Mouse (Mus musculus): ENCODE measurements around the gene Smu1. TPM values are rescaled to one million over a fixed set of nuclear protein-coding genes. Genes with fewer than 3 reads are reported as not detected.
"Not testable (repeated sequence)": the region's sequence is repeated elsewhere in the genome, so short reads cannot be mapped to it uniquely, and the experiment has no call there.

Gene Smu1
- polyA plus RNA-seq (2016; fragmentation: Nextera tagmentation; extraction: Ambion mirVana) = 152 and 153 TPM in 2 replicates

- H3K4me2 ChIP-seq (replicated peaks) = peak within 1 kb of the TSS; percentile 67
- no peaks in the 10 kb centered on the region for H3K27me3 ChIP-seq
- no peaks in the 10 kb centered on the region for H3K9me3 ChIP-seq
- H3K4me3 ChIP-seq = peak within 1 kb of the TSS; percentile 99
- WGBS = under 1% methylated on average over 40 of the region's 40 CpGs
- peak; percentile 98 for ATAC-seq (ENCODE audit: insufficient number of reproducible peaks, insufficient read depth, low FRiP score, low TSS enrichment)
- peak within 1 kb of the TSS; percentile 89 for H3K9ac ChIP-seq
- 0 out of 2 replicates have a peak within 1 kb of the TSS, but pooled peaks have one; percentile 65 for H3K27ac ChIP-seq
- 0 out of 2 replicates have a peak, but pooled peaks cover 4% of the 10 kb centered on the region for H3K4me1 ChIP-seq
- peaks cover 22% of the 10 kb centered on the region for H3K36me3 ChIP-seq
Measured at GRCm38 (mm10) chr4:40757780-40758420, at the start of gene Smu1. Smu1 (minus strand) TSS chr4:40757923.

GRCm38 (mm10) chr4:40807382-40807781, 49.7 kb upstream of the Smu1 start:
- no peak overlapping the region for H3K4me3 ChIP-seq
- peaks cover 32% of the 10 kb centered on the region for H3K36me3 ChIP-seq
- no peak overlapping the region for H3K27ac ChIP-seq
- H3K4me2 ChIP-seq (replicated peaks) = no peak overlapping the region
- 86% methylated on average over 4 of the region's 4 CpGs for WGBS
- H3K9ac ChIP-seq = no peak overlapping the region
- ATAC-seq (ENCODE audit: insufficient number of reproducible peaks, insufficient read depth, low FRiP score, low TSS enrichment) = no peak
- no peaks in the 10 kb centered on the region for H3K27me3 ChIP-seq
- H3K4me1 ChIP-seq = no peaks in the 10 kb centered on the region
- no peaks in the 10 kb centered on the region for H3K9me3 ChIP-seq

- H3K27ac ChIP-seq = no peak overlapping the region
- no peaks in the 10 kb centered on the region for H3K9me3 ChIP-seq
- peaks cover 4% of the 10 kb centered on the region; the same call in 1 of the 2 replicates for H3K4me1 ChIP-seq
- H3K36me3 ChIP-seq = peaks cover 27% of the 10 kb centered on the region
- WGBS = 84% methylated on average over 8 of the region's 8 CpGs
- no peak overlapping the region for H3K4me3 ChIP-seq
- no peak overlapping the region for H3K9ac ChIP-seq
- no peak overlapping the region for H3K4me2 ChIP-seq (replicated peaks)
- H3K27me3 ChIP-seq = no peaks in the 10 kb centered on the region
- no peak for ATAC-seq (ENCODE audit: insufficient number of reproducible peaks, insufficient read depth, low FRiP score, low TSS enrichment)
Measured at GRCm38 (mm10) chr4:40805401-40805800, 47.7 kb upstream of the Smu1 start.

GRCm38 (mm10) chr4:40802787-40803186, 45.1 kb upstream of the Smu1 start:
- Histone ChIP-seq H3K9ac (no peak overlapping the region), H3K4me1 (peaks cover 6% of the 10 kb centered on the region; the same call in 1 of the 2 replicates), H3K9me3 (no peaks in the 10 kb centered on the region), H3K27me3 (no peaks in the 10 kb centered on the region), H3K4me2 (replicated peaks) (no peak overlapping the region), H3K4me3 (no peak overlapping the region), H3K36me3 (peaks cover 15% of the 10 kb centered on the region), H3K27ac (no peak overlapping the region)
- WGBS = 90% methylated on average over 3 of the region's 3 CpGs
- ATAC-seq (ENCODE audit: insufficient number of reproducible peaks, insufficient read depth, low FRiP score, low TSS enrichment) = no peak

- H3K9me3 ChIP-seq = no peaks in the 10 kb centered on the region
- no peak overlapping the region for H3K4me2 ChIP-seq (replicated peaks)
- H3K9ac ChIP-seq = no peak overlapping the region
- peaks cover 6% of the 10 kb centered on the region; the same call in 1 of the 2 replicates for H3K4me1 ChIP-seq
- no peak for ATAC-seq (ENCODE audit: insufficient number of reproducible peaks, insufficient read depth, low FRiP score, low TSS enrichment)
- H3K27me3 ChIP-seq = no peaks in the 10 kb centered on the region
- H3K4me3 ChIP-seq = no peak overlapping the region
- H3K27ac ChIP-seq = no peak overlapping the region
- WGBS = 69% methylated on average over 4 of the region's 4 CpGs
- peaks cover 9% of the 10 kb centered on the region for H3K36me3 ChIP-seq
Measured at GRCm38 (mm10) chr4:40801908-40802307, 44.2 kb upstream of the Smu1 start.

- Histone ChIP-seq H3K4me1 (peaks cover 6% of the 10 kb centered on the region; the same call in 1 of the 2 replicates), H3K4me3 (no peak overlapping the region), H3K4me2 (replicated peaks) (no peak overlapping the region), H3K36me3 (peaks cover 6% of the 10 kb centered on the region; the same call in 1 of the 2 replicates), H3K27me3 (no peaks in the 10 kb centered on the region), H3K9me3 (no peaks in the 10 kb centered on the region), H3K9ac (no peak overlapping the region), H3K27ac (no peak overlapping the region)
- ATAC-seq (ENCODE audit: insufficient number of reproducible peaks, insufficient read depth, low FRiP score, low TSS enrichment) = no peak
- WGBS = 75% methylated on average over 3 of the region's 3 CpGs
Measured at GRCm38 (mm10) chr4:40800873-40801272, 43.1 kb upstream of the Smu1 start.

- ATAC-seq (ENCODE audit: insufficient number of reproducible peaks, insufficient read depth, low FRiP score, low TSS enrichment); H3K9me3 ChIP-seq; H3K9ac ChIP-seq; H3K27me3 ChIP-seq; H3K4me3 ChIP-seq; H3K4me2 ChIP-seq (replicated peaks); H3K4me1 ChIP-seq; H3K27ac ChIP-seq; H3K36me3 ChIP-seq: not testable (repeated sequence)
- WGBS = 82% methylated on average over 2 of the region's 2 CpGs
Measured at GRCm38 (mm10) chr4:40798833-40799555, 41.3 kb upstream of the Smu1 start.

- no peaks in the 10 kb centered on the region for H3K9me3 ChIP-seq
- no peak overlapping the region for H3K9ac ChIP-seq
- H3K4me1 ChIP-seq = peaks cover 6% of the 10 kb centered on the region; the same call in 1 of the 2 replicates
- no peak overlapping the region for H3K27ac ChIP-seq
- ATAC-seq (ENCODE audit: insufficient number of reproducible peaks, insufficient read depth, low FRiP score, low TSS enrichment) = no peak
- H3K4me3 ChIP-seq = no peak overlapping the region
- no peaks in the 10 kb centered on the region for H3K36me3 ChIP-seq
- no peak overlapping the region for H3K4me2 ChIP-seq (replicated peaks)
- no peaks in the 10 kb centered on the region for H3K27me3 ChIP-seq
- WGBS = 84% methylated on average over 3 of the region's 3 CpGs
Measured at GRCm38 (mm10) chr4:40795761-40796160, 38.0 kb upstream of the Smu1 start.

- ATAC-seq (ENCODE audit: insufficient number of reproducible peaks, insufficient read depth, low FRiP score, low TSS enrichment) = no peak
- Histone ChIP-seq H3K27ac (no peak overlapping the region), H3K27me3 (no peaks in the 10 kb centered on the region), H3K4me1 (no peaks in the 10 kb centered on the region), H3K9me3 (no peaks in the 10 kb centered on the region), H3K36me3 (no peaks in the 10 kb centered on the region), H3K4me2 (replicated peaks) (no peak overlapping the region), H3K9ac (no peak overlapping the region), H3K4me3 (no peak overlapping the region)
Measured at GRCm38 (mm10) chr4:40794320-40794719, 36.6 kb upstream of the Smu1 start.

- Histone ChIP-seq H3K27ac (no peak overlapping the region), H3K4me3 (no peak overlapping the region), H3K9ac (no peak overlapping the region), H3K4me2 (replicated peaks) (no peak overlapping the region), H3K36me3 (no peaks in the 10 kb centered on the region), H3K4me1 (no peaks in the 10 kb centered on the region), H3K27me3 (no peaks in the 10 kb centered on the region), H3K9me3 (no peaks in the 10 kb centered on the region)
- 95% methylated on average over 4 of the region's 4 CpGs for WGBS
- no peak for ATAC-seq (ENCODE audit: insufficient number of reproducible peaks, insufficient read depth, low FRiP score, low TSS enrichment)
Measured at GRCm38 (mm10) chr4:40791176-40791575, 33.5 kb upstream of the Smu1 start.

- Histone ChIP-seq H3K9me3 (no peaks in the 10 kb centered on the region), H3K27me3 (no peaks in the 10 kb centered on the region), H3K4me1 (peaks cover 6% of the 10 kb centered on the region; the same call in 1 of the 2 replicates), H3K27ac (no peak overlapping the region), H3K36me3 (no peaks in the 10 kb centered on the region), H3K4me2 (replicated peaks) (no peak overlapping the region), H3K4me3 (no peak overlapping the region), H3K9ac (no peak overlapping the region)
- ATAC-seq (ENCODE audit: insufficient number of reproducible peaks, insufficient read depth, low FRiP score, low TSS enrichment) = no peak
- 79% methylated on average over 4 of the region's 4 CpGs for WGBS
Measured at GRCm38 (mm10) chr4:40786578-40786977, 28.9 kb upstream of the Smu1 start.

- Histone ChIP-seq H3K9me3 (no peaks in the 10 kb centered on the region), H3K4me3 (no peak overlapping the region), H3K27ac (no peak overlapping the region), H3K4me1 (peaks cover 11% of the 10 kb centered on the region; the same call in 1 of the 2 replicates), H3K9ac (no peak overlapping the region), H3K27me3 (no peaks in the 10 kb centered on the region), H3K36me3 (no peaks in the 10 kb centered on the region), H3K4me2 (replicated peaks) (no peak overlapping the region)
- no peak for ATAC-seq (ENCODE audit: insufficient number of reproducible peaks, insufficient read depth, low FRiP score, low TSS enrichment)
- WGBS = 71% methylated on average over 9 of the region's 9 CpGs
Measured at GRCm38 (mm10) chr4:40785620-40786166, 28.0 kb upstream of the Smu1 start.

Measured in embryonic facial prominence, embryonic 12.5 days (tissue).